Mouse (Mus musculus) left cerebral cortex, adult 8-10 months (tissue): ENCODE measurements around the gene Gtpbp3. TPM values are rescaled to one million over a fixed set of nuclear protein-coding genes. Genes with fewer than 3 reads are reported as not detected.
A peak's percentile ranks its signal among the peaks of the same experiment; 100 is the strongest.

Experiments
- DNase-seq, 2 experiments: peaks; one replicate each; pipeline ENCODE4 v3.0.0; 2022; ENCODE audit warnings: low spot score in 2 of 2
- total RNA-seq, 4 experiments: library from RNA; stranded (reverse); gene quantifications; 2 replicates each; pipeline ENCODE4 v1.2.4; 2022

Gene Gtpbp3
- total RNA-seq, 4 experiments from 2014 or later, result 28.0 to 37.8 (median 31.0) TPM

DNA sequence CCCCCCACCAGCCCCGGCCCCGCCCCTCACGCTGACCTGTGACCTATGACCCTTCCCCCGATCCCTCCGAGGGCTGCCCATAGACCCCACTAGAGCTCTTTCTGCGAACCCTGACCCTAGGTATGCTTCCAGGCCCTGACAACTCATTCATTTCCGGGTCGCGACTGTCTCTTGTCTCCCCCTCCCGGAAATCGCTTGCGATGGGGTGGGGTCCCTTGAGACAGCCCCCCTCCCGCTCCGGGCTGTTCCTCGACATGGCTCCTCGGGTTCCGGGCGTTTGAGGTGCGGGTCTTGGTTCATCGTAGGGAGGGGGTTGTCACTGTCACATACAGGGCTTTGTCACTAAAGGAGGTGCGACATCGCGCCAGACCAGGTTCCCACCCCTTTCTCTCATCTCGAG lies 18.5 kb upstream of the Gtpbp3 start:
- DNase-seq, result peak in 1 of 2 experiments; percentile 76

DNA sequence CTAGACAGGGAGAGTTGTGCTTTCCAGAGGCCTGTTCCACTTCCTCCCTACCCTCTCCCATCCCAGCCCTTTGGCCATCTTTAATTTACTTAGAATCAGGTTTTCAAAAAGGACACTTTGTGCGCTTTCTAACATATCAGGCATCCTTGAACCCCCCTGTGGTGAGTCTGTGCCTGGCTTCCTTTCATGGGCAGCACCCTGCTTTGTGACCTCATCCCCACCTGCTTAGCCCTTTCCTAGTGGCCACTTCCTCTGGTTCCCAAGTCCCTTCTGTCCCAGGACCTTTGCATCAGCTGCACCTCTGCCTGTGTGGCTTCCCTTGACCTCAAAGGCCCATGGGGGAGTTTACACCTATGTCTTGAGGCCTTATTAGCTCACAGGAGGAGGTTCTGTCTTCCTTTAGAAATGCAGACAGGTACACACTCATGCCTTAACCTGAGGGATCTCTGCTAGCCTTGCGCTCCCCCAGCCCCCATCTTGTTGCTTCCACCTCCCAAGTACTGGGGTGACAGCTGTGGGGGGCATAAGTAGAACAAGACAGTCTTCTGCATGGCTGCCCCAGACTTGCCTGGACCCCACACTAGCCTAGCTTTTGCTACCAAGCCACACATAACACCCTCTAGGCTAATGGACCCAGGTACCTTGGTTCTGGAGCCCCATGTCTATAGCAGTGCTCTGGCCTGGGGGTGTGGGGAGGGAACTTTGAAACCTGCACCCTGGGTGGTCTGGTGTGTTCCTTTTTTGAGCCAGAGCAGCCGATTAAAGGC lies 17.6 kb upstream of the Gtpbp3 start:
- DNase-seq, result peak in 1 of 2 experiments; percentile 9

DNA sequence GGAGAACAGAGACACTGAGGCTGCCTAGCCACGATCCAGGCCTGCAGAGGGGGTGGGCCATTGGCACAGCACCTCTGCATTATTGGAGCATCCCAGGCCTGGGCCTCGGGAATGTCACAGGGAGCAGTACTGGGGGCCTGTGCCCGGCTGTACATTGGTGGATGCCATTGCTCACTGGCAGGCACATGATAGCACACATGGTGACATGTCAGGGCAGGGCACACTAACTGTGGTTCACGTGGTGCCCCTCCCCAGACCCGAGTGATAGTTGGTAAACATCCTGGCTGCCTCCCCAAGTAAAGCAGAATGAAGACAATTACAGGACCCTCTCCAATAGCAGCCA lies 17.0 kb upstream of the Gtpbp3 start:
- no peak for DNase-seq

DNA sequence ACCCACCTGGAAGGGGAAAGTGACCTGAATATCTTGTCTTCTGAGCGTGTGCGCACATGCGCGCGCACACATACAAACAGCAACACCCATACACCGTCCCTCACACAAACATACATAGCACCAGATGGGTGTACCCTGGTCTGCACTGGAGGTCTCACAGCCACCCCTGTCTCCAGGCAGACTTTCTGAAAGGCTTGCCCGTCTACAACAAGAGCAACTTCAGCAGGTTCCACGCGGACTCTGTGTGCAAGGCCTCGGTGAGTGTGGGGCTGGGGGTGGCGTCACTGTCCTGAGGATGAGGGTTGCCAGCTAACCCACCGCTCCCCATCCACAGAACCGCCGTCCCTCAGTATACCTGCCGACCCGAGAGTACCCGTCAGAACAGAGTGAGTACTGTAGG lies 16.0 kb upstream of the Gtpbp3 start:
- DNase-seq, result no peak

DNA sequence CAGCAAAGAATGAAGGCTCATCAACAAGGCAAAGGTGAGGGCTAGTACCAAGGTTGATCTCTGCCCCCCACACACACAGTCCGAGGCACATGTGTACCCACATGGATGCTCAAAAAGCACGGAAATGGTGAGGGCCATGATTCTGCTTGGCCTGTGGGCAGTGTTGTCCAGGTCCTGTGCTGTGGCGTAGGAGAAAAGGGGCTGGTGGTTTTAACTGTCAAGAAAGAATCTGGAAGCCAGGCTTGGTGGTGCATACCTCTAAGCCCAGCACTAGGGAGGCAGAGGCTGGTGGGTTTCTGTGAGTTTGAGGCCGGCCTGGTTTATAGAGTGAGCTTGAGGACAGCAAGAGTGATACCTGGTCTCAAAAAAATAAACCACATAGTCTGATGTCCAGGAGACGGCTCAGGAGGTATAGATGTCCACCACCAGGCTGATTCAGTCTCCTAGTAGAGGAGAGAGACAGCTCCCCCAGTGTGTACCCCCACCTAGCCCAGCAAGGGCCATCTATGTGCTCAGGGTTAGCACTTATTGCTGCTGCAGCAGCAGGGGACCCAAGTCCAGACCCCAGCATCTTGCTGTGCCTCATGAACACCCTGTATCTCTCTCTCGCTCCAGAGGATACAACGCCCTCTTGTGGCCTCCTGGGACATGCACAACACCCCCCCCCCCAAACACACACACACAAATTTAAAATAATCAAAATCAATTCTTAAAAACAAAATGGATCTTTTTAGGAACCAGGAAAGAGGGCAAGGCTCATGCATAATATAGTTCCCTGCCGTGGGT lies 15.1 kb upstream of the Gtpbp3 start:
- no peak for DNase-seq

DNA sequence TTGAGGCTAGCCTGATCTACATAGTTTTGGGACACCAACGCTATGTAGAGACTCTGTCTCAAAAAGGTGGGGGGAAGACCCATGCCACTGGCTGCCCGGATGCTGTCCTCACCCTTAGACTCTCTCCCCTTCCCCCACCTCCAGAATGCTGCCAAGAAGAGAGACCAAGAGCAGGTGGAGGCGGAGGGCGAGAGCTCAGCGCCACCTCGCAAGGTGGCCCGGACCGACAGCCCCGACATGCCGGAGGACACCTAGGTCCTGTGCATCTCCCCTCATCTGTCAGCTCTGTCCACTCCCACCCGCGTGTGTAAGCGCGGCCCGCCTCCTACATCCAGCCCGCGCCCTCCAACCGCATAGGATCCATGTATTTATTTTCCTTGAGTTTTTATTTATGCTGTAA lies 13.6 kb upstream of the Gtpbp3 start:
- DNase-seq, result no peak

DNA sequence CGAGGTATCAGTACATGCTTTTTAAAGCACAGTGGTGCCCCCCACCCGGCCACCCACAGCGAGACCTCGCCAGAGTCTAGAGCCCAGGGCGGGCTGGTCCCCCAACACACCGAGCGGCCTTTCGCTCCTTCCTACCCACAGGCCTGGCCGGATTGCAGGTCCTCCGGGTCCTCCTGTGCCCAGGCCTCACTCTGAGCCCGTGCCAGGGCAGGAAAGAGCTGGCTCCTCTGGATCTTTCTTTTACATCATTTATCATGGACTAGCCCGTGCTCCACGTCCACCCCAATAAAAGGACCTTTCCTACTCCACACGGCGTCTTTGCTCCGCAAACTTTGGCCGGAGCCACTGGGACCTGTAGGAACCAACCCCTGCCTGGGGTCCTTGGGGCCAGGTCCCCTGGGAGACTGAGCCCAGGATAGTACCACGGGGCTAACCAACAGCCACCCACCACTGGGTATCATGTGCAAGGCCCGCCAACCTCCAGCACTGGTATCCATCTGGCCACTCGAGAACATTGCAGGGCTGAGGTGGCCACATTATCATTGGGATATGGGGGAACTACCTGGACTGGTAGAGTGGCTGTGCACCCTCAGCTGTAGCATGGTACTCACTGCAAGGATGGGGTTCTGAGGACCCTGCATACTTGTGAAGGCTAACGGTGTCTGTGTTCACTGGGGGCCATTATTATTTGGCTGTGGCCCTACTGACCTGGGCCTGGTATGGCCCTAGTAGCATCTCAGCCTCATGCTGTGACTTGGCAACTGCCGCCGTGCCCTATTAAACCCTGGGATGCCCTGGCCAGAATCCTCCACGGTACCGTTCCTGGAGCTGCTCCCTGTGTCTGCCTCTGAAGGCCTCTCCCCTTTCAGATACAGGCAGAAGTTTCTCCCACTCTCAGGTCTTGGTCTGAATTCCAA lies 12.9 kb upstream of the Gtpbp3 start:
- DNase-seq, result no peak

DNA sequence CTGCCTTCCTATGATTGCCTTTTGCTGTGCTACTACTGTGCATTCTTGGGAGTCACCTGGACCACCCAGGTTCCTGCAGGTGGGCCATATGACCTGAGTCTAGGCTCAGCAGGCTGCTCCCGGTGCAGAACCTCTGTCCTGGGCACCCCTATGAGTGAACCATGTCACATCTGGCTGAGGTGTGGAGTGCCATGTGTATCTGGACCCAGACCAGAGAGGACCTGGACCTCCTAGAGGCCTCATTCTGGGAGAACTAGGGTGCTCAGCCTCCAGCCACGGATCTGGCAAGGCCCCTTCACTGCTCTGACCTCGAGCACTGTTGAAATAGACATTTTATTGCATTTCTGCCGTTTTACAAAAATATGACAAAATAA lies 12.2 kb upstream of the Gtpbp3 start:
- DNase-seq, result no peak

DNA sequence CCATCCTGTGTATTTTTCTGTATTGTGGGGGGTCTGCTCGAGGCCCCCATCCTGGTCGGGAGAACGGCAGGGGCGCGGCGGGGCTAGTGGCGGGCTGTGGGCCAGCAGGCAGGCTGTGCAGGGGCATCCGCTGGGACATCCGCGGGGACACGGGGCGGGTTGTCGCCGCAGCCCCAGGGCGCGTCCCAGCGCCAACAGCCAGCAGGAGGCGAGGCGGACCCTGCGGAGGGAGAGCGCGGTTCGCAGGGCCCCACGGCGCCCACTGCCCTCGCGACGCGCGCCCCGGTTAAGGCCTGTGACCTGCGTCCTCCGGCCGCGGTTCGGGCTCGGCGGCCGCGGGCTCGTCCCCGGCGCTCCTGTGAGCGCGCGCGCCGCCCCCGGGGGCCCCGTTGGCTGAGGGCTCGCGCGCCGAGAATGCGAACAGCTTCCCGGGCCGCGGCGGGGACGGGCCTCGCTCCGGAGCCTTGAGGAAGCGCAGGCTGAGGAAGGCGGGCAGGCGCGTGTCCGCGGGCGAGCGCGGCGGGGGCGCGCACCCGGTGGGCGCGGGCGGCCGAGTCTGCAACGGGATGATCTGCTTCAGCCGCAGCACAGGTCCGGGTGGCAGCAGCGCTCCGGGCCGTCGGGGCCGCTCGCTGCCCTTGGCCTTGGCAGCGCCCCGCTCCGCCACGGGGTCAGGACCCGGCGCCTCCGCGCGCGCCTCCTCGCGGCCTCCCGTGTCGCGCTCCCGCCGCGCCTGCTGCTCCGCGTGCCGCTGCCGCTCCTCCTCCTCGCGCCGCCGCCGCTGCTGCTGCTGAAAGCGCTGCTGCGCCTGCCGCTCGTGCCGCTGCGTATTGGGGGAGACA lies 11.6 kb upstream of the Gtpbp3 start:
- DNase-seq, result peak; percentile 70 to 82

DNA sequence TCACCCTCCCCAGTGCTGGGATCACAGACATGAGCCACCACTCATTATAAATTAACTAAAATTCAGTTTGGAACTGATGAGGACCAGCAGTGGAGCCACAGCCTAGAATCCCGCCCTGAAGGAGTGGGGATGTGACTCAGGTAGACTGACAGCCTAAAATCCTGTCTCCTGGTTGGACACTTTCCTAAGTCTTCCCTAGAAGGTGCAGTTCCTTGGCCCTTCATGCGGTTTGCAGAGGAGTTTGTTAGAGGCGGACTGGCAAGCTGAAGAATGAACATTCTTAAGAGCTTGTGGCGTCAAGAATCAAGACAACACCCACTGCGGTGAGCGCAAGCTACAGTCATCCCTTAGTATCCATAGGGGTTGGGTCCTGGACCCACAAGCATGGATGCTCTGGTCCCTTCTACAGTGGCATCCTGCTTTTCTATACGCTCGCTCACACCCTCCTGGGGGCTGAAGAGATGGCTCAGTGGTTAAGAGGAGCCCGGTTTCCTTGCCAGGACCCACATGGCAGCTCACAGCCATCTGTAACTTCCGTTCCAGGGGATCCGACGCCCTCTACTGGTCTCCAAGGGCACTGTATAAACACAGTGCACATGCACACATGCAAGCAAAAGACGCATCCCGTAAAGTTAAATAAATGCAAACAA lies 10.6 kb upstream of the Gtpbp3 start:
- DNase-seq, result peak in 1 of 2 experiments; percentile 36

DNA sequence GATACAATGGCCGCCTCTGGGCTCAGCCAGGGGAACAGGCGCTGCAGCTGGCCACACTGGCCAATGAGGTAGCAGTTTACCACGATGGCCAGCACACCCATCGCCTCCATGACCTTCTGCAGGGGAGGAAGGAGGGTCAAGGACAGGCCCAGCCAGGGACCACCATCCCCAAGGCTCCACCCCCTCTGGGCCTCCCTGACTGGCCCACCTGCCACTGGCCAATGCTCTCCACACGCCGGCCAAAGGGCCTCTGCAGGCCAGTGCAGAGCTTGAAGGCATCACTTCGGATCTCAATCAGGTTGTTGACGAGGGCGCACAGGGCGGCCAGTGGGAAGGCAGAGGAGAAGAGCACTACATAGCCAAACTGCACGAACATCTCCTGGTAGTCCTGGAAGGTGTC lies 9.0 kb upstream of the Gtpbp3 start:
- DNase-seq, result no peak

DNA sequence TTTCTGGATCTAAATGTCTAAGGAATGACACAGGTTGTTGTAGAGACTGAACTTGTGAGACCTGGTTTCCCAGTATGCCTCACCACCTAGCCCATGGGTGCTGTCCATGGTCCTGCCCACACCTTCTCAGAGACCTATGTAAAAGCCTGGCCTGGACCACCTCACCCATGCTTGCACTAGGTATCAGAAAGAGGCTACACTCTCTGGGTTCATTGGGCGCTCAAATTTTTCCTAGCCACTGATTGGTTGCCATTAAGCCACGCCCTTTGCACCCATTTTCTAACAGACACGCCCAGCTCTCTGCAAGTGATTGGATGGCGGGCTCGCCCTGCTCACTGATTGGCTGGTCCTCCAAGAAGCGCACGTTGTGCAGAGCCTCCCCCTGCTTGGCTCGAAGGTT lies 4.0 kb upstream of the Gtpbp3 start:
- DNase-seq, result peak in 1 of 2 experiments; percentile 29

DNA sequence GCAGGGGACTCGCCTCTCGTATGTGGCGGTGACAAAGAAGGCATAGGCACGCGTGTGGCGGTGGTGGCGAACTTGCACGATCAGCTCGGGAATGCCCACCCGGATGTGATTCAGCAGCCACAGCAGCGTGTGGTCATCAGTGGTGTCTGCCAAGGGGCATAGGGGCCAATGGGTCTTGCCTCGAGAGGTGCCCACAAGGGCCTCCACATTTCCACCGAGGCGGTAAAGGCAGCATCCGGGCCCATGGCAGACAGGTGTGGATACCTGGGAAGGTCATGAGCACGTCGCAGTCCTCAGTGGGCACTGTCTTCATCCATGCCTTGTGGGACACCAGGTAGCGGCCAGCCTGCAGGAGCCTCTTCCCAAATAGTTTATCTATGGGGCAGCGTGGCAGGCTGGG lies 3.2 kb upstream of the Gtpbp3 start:
- no peak for DNase-seq

DNA sequence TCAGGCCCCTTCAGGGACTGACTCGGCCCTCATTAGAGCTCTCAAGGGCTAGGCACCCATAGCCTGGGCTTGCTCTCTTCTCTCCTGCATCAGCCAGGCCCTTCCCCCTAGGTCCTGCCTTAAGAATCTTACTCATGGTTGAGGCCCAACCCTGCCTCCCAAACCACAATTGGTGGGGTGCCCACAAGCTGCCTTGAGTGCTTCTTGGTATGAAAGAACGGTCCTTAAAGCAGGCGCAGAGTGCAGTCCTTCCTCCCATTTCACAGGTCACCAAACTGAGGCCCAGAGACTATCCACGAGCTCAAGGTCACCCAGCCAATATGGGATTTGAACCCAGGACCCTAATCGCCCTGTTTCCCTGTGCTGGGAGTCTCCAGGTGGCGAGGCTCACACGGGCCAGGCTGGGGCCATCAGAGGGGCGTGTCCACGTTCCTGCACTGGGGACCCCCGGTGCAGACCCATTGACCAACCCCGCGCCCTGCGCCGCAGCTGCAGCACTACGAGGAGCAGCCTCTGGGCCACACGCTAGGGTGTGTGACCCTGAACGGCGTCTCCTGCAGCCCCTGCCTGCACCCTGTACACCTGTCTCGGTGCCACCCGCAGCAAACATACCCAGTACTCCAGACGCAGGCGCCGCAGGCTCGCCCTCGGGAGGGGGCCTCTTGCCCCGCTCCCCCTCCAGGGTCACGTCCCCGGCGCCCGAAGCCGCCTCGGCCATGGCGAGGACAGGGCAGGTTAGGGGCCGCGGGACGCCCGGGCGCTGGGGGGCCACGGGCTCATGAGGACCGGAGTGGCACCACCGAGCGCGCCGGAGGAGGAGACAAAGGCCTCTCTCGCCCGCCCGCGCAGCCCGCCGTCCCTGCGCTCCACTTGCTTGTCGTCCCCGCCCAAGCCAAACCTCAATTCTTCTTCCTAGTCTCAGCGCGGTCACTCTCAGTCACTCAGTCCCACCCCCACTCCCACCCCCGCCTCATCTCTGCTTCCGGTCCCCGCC lies 2.5 kb upstream of the Gtpbp3 start, which contains the start of gene Ano8:
Gene Ano8 (minus strand): TSS at position 822 of the 994 bp plus-strand sequence.
- DNase-seq, result peak in 1 of 2 experiments; percentile 87

DNA sequence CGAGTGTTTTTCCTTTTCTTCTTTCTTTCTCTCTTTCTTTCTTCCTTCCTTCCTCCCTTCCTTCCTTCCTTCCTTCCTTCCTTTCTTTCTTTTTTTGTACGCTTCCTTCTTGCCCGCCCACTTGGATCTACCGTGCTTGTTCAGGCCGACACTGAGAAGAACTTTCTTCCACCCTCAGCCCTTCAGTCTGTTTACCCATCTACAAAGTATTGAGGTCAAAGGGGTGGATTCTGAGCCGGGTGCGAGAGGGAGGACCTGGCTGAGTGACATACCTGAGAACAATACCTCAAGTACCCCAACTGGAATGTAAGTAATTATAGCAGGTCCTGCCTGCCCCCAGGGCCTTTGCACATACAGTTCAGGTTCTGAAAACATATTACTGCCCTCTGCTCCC lies 1.8 kb upstream of the Gtpbp3 start:
- DNase-seq, result no peak

DNA sequence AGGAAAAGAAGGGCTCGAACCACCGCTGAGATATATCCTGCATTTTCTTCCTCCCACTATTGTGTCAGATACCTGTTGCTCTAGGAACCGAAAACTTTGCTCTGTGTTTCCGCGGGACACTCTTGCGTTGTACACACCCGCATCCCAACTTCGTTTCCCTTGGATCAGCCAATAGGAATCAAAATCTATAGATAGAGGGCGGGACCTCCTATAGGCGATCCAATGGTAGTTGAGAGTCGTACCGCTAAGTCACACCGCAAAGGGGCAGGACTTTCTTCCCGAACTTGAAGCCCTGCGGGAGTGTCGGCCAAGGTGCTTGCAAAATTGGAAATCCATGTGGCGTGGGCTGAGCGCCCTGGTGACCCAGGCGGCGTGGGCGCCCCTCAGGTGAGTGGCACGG lies 551 bp downstream of the Gtpbp3 start:
- peak; percentile 64 to 84 for DNase-seq

DNA sequence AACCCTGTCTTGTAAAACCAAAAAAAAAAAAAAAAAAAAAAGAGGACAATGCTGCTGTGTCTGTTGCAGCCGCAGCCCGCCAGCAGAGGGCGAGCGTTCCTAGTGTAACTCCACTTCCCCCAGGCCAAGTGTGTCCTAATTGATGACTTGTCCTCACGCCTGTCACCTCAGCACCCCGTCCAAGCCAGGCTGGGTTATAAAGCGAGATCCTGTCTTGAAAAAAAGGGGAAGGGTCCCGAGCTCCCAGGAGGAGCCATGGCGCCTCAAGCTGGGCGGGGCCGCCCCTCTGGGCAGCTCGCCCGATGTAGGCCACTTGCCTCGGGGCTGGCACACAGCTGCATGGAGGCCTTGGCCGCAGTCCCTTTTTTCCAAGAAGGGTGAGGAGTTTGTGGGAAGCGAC lies 7.1 kb downstream of the Gtpbp3 start:
- DNase-seq, result peak; percentile 61 to 74

DNA sequence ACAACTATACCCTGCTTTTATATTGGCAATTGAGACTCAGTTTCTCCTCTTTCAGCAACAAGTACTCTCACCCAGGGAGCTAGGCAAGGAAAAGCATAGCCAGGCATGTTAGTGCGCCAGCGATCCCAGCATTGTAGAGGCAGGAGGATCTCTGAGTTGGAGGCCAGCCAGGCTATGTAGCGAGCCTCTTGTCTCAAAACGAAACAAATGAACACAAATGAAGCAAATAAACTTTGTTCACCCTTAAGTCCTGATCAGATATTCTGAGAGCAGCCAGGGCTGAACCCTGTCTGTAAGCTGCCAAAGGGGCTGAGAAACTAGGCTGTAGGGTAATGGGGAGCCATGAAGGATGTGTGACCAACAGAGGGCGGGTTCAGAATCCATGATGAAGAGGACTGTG lies 7.9 kb downstream of the Gtpbp3 start:
- no peak for DNase-seq

DNA sequence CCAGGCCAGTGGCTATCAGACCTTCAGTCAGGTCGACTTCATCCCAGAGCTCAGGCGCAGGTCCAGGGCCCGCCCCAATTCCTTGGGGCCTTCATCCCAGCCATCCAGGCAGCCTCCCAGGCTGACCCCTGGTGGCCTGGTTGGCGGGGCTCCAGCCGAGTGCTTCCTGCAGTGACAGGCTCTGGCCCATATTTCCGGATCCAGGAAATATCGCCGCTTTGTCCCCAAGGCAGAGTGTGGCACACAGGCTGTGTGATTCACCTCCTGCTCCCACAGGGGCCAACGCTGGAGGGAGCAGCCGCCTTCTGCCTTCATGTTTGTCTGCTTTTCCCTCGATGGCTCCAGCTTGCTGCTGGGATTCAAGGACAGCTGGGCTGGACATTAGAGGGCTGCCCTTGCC lies 8.6 kb downstream of the Gtpbp3 start:
- DNase-seq, result no peak
